ENCODE assay signal across 8 mouse cellular contexts in genomic region chr2:73213539-73213870, GRCm38 (mm10). TPM values are rescaled to one million over a fixed set of nuclear protein-coding genes. Genes with fewer than 3 reads are reported as not detected.
A peak's percentile ranks its signal among the peaks of the same experiment; 100 is the strongest.
DNase-seq lines count a peak whose midpoint lies in the region; ATAC-seq and TF ChIP-seq lines count a peak whose summit lies in the region.

No protein-coding gene starts in this region.

- WGBS in kidney, adult 2 months, result 35% methylated on average over 7 of the region's 7 CpGs
- 24% methylated on average over 7 of the region's 7 CpGs for WGBS in heart, postnatal 0 days
- 20% methylated on average over 7 of the region's 7 CpGs for WGBS in midbrain, embryonic 12.5 days

- H3K4me1 ChIP-seq in kidney, adult 2 months (ENCODE audit: control insufficient read depth, insufficient read depth, low read length), result no peaks in the 10 kb centered on the region
- peaks cover 8% of the 10 kb centered on the region; the same call in 1 of the 2 replicates for H3K4me1 ChIP-seq in heart, postnatal 0 days (ENCODE audit: control insufficient read depth, insufficient read depth)
- peaks cover 10% of the 10 kb centered on the region for H3K4me1 ChIP-seq in midbrain, embryonic 12.5 days

- no peaks in the 10 kb centered on the region for H3K27me3 ChIP-seq in kidney, adult 2 months (replicated peaks; ENCODE audit: control insufficient read depth, insufficient read depth, low read length)
- H3K27me3 ChIP-seq in heart, postnatal 0 days (ENCODE audit: control insufficient read depth, insufficient read depth, low read length), result no peaks in the 10 kb centered on the region
- 0 out of 2 replicates have a peak, but pooled peaks cover 4% of the 10 kb centered on the region for H3K27me3 ChIP-seq in midbrain, embryonic 12.5 days

- TF ChIP-seq CTCF in kidney, adult 2 months (conservative IDR thresholded peaks at IDR 0.05; ENCODE audit: insufficient read depth, insufficient read length, low read depth, low read length), result no peak
- TF ChIP-seq CTCF in heart, postnatal 0 days (IDR thresholded peaks at IDR 0.05; ENCODE audit: low read depth), result no peak

- ATAC-seq in heart, postnatal 0 days (ENCODE audit: insufficient read depth, low read depth), result no peak
- ATAC-seq in midbrain, embryonic 12.5 days (ENCODE audit: low FRiP score, low read depth), result no peak; the same call in 1 of the 2 replicates

- TF ChIP-seq POLR2A in kidney, adult 2 months (IDR thresholded peaks at IDR 0.05; ENCODE audit: low read depth, low read length), result no peak

- no peak for TF ChIP-seq EP300 in heart, postnatal 0 days (IDR thresholded peaks at IDR 0.05; ENCODE audit: low read depth)

- H3K36me3 ChIP-seq in kidney, adult 2 months (ENCODE audit: control insufficient read depth, insufficient read depth, low read length), result no peaks in the 10 kb centered on the region
- H3K36me3 ChIP-seq in heart, postnatal 0 days (replicated peaks; ENCODE audit: control insufficient read depth, insufficient read depth, low read length), result peaks cover 23% of the 10 kb centered on the region
- peaks cover 9% of the 10 kb centered on the region; the same call in 1 of the 2 replicates for H3K36me3 ChIP-seq in midbrain, embryonic 12.5 days

- no peaks in the 10 kb centered on the region for H3K9me3 ChIP-seq in heart, postnatal 0 days (replicated peaks; ENCODE audit: control insufficient read depth, low read length)
- no peaks in the 10 kb centered on the region for H3K9me3 ChIP-seq in midbrain, embryonic 12.5 days

- intact Hi-C loops in left cerebral cortex, postnatal 14 days (cut with DNase I), result no loop called here

- H3K27ac ChIP-seq in kidney, adult 2 months (ENCODE audit: insufficient read depth, low read depth, low read length), result no peak overlapping the region
- H3K27ac ChIP-seq in heart, postnatal 0 days (ENCODE audit: low read depth), result peak overlapping the region; percentile 66
- H3K27ac ChIP-seq in midbrain, embryonic 12.5 days (replicated peaks), result no peak overlapping the region

- H3K9ac ChIP-seq in heart, postnatal 0 days (replicated peaks; ENCODE audit: low read depth, low read length), result peak overlapping the region; percentile 70
- peak overlapping the region; percentile 81 for H3K9ac ChIP-seq in midbrain, embryonic 12.5 days (replicated peaks)

- DNase-seq in kidney, adult 2 months, result no peak
- DNase-seq in kidney, adult 11 months, result no peak
- DNase-seq in adipocyte (ENCODE audit: low spot score), result peak; percentile 30
- DNase-seq in heart, postnatal 0 days (ENCODE audit: low spot score), result no peak
- no peak for DNase-seq in adrenal gland, adult (ENCODE audit: inconsistent age in 2 of 2, low spot score in 1 of 2)
- DNase-seq in left cerebral cortex, postnatal 14 days (ENCODE audit: low spot score in 2 of 2), result no peak
- no peak for DNase-seq in cerebellum, adult 18-20 months

- peak overlapping the region; percentile 89 for H3K4me3 ChIP-seq in kidney, adult 2 months (ENCODE audit: insufficient read depth, low read depth, low read length)
- peak overlapping the region; percentile 79 for H3K4me3 ChIP-seq in heart, postnatal 0 days (ENCODE audit: low read depth, low read length)
- peak overlapping the region; percentile 86 for H3K4me3 ChIP-seq in midbrain, embryonic 12.5 days

- peak overlapping the region; percentile 98 for H3K4me2 ChIP-seq in heart, postnatal 0 days (ENCODE audit: low read depth, low read length)
- peak overlapping the region; percentile 92 for H3K4me2 ChIP-seq in midbrain, embryonic 12.5 days (replicated peaks)

RNA-seq across cellular contexts. Expression of gene Ola1, which starts 5.2 kb away (rescaled TPM):
- polyA plus RNA-seq in kidney, adult 2 months (2012; rRNA removed), result 4.3 and 8.2 TPM in 2 replicates
- 33.3 and 34.6 TPM in 2 replicates for total RNA-seq in heart, postnatal 0 days (2014; rRNA removed; ENCODE audit: low replicate concordance)
- 66.2 and 67.0 TPM in 2 replicates for polyA plus RNA-seq in heart, postnatal 0 days (2015; fragmentation: Nextera tagmentation; extraction: Ambion mirVana)
- polyA plus RNA-seq in midbrain, embryonic 12.5 days (2016; fragmentation: Nextera tagmentation; extraction: Ambion mirVana), result 81.1 and 88.0 TPM in 2 replicates
- 100 to 1,000 TPM; 113 to 120 TPM for total RNA-seq in left cerebral cortex, postnatal 14 days (2021)

RNA-seq across cellular contexts. Expression of gene Sp9, which starts 58.2 kb away (rescaled TPM):
- polyA plus RNA-seq in kidney, adult 2 months (2012; rRNA removed), result not detected in 2 replicates
- total RNA-seq in heart, postnatal 0 days (2014; rRNA removed; ENCODE audit: low replicate concordance), result not detected in 2 replicates
- not detected in 2 replicates for polyA plus RNA-seq in heart, postnatal 0 days (2015; fragmentation: Nextera tagmentation; extraction: Ambion mirVana)
- 4.6 and 7.6 TPM in 2 replicates for polyA plus RNA-seq in midbrain, embryonic 12.5 days (2016; fragmentation: Nextera tagmentation; extraction: Ambion mirVana)
- total RNA-seq in left cerebral cortex, postnatal 14 days (2021), result 1 to 10 TPM; 3.4 to 3.8 TPM
